Mouse (Mus musculus): ENCODE results near the gene Ppp4r4. TPM values are rescaled to one million over a fixed set of nuclear protein-coding genes. Genes with fewer than 3 reads are reported as not detected.

The Ppp4r4 gene
- total and polyA plus RNA-seq, 3 experiments, result 1.0 to 3.0 TPM; not detected in 1

DNA sequence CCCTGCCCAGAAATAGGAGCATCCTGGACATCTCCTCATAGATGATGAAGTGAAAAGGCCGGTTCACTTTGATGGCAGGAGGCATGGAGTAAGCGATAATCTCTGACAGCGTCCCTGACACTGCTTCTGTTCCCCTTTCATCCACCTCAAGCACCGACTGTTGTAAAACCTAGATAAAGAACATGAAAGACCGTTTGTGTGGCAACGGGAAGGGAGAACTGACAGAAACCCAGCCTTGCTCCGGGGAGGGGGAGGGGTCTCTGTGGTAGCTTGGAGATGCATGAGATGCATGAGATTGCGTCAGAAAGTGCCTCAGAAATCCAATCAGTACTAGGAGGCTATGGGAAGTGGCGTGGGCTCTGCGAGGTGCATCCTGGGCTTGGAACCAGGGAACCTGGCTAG lies 84.8 kb downstream of the Ppp4r4 start (continued):
- TF ChIP-seq ZMIZ1 (IDR thresholded peaks at IDR 0.05; ENCODE audit: low read depth, low read length) (0 out of 2 replicates have a peak, but pooled peaks have one; percentile 55), NELFE (IDR thresholded peaks at IDR 0.05; ENCODE audit: low read depth, low read length) (peak; percentile 61), MYB (IDR thresholded peaks at IDR 0.05; ENCODE audit: low read depth, low read length) (peak; percentile 99), POLR2AphosphoS2 (IDR thresholded peaks at IDR 0.05; ENCODE audit: low read length) (peak; percentile 75), MAZ (IDR thresholded peaks at IDR 0.05; ENCODE audit: low read depth, low read length) (peak; percentile 43; the same call in 1 of the 2 replicates)

GRCm38 (mm10) chr12:103631203-103631612 lies 99.1 kb downstream of the Ppp4r4 start, which contains the start of gene Serpina10:
Serpina10 (minus strand) TSS chr12:103631444.
- Histone ChIP-seq H3K27ac (ENCODE audit: control insufficient read depth, low read depth, low read length) (no peak within 1 kb of the TSS), H3K36me3 (ENCODE audit: control insufficient read depth in 1 of 2, insufficient read depth in 2 of 2, low read length in 2 of 2) (no peaks in the 10 kb centered on the region), H3K9me3 (replicated peaks; ENCODE audit: insufficient read depth, low read length) (no peaks in the 10 kb centered on the region), H3K79me2 (ENCODE audit: control insufficient read depth, insufficient read depth, low read length, poor library complexity) (no peaks in the 10 kb centered on the region), H3K9ac (ENCODE audit: control insufficient read depth, low read depth, low read length, poor library complexity, severe bottlenecking) (no peak within 1 kb of the TSS), H3K4me3 (ENCODE audit: control insufficient read depth in 1 of 2, insufficient read depth in 1 of 2, low read depth in 2 of 2, low read length in 2 of 2) (no peak within 1 kb of the TSS), H3K27me3 (ENCODE audit: control insufficient read depth in 1 of 2, insufficient read depth in 2 of 2, low read length in 2 of 2) (no peaks in the 10 kb centered on the region; a peak in 1 of 4 replicates), H3K4me1 (ENCODE audit: control insufficient read depth in 1 of 2, insufficient read depth in 2 of 2, low read length in 2 of 2) (no peaks in the 10 kb centered on the region)
- no peak for TF ChIP-seq JUND (IDR thresholded peaks at IDR 0.05; ENCODE audit: low read depth, low read length)
- no peak for TF ChIP-seq UBTF (IDR thresholded peaks at IDR 0.05; ENCODE audit: borderline replicate concordance, insufficient read depth, low read depth, low read length)
- TF ChIP-seq MAX (IDR thresholded peaks at IDR 0.05; ENCODE audit: low read length), result no peak
- TF ChIP-seq USF1 (IDR thresholded peaks at IDR 0.05; ENCODE audit: low read depth, low read length), result no peak
- DNase-seq (ENCODE audit: low read depth, low spot score), result no peak

DNA sequence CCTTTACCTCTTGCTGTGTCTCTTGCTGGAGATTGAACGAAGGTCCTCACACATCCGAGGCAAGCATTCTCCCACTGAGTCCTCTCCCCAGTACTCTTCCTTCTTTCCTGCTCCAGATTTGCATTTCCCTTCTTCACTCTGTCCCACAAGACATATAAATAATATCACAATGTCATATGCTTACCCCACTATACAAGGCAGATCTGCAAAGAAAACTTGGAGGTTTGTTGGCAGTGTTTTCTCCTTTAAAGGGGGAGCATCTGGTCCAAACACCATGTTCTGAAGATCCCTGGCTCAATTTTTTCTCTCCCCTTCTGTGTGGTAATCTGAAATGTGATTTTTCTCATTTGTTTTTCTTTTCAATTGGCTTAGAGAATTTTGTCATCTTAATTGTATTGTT lies 102.3 kb downstream of the Ppp4r4 start:
- Histone ChIP-seq H3K4me1 (ENCODE audit: control insufficient read depth in 1 of 2, insufficient read depth in 2 of 2, low read length in 2 of 2) (no peaks in the 10 kb centered on the region), H3K4me3 (ENCODE audit: control insufficient read depth in 1 of 2, insufficient read depth in 1 of 2, low read depth in 2 of 2, low read length in 2 of 2) (no peak overlapping the region), H3K36me3 (ENCODE audit: control insufficient read depth in 1 of 2, insufficient read depth in 2 of 2, low read length in 2 of 2) (no peaks in the 10 kb centered on the region), H3K27me3 (ENCODE audit: control insufficient read depth in 1 of 2, insufficient read depth in 2 of 2, low read length in 2 of 2) (no peaks in the 10 kb centered on the region; a peak in 1 of 4 replicates), H3K27ac (ENCODE audit: control insufficient read depth, low read depth, low read length) (no peak overlapping the region), H3K9ac (ENCODE audit: control insufficient read depth, low read depth, low read length, poor library complexity, severe bottlenecking) (no peak overlapping the region), H3K9me3 (replicated peaks; ENCODE audit: insufficient read depth, low read length) (no peaks in the 10 kb centered on the region), H3K79me2 (ENCODE audit: control insufficient read depth, insufficient read depth, low read length, poor library complexity) (no peaks in the 10 kb centered on the region)
- DNase-seq (ENCODE audit: low read depth, low spot score), result no peak
- TF ChIP-seq ZNF384 (IDR thresholded peaks at IDR 0.05; ENCODE audit: low read depth, low read length) (no peak), ETS1 (IDR thresholded peaks at IDR 0.05; ENCODE audit: low read depth, low read length) (no peak), ZKSCAN1 (IDR thresholded peaks at IDR 0.05; ENCODE audit: low read depth, low read length) (no peak), POLR2AphosphoS2 (IDR thresholded peaks at IDR 0.05; ENCODE audit: low read length) (no peak), BHLHE40 (IDR thresholded peaks at IDR 0.05; ENCODE audit: borderline replicate concordance, low read depth, low read length) (no peak), KAT2A (conservative IDR thresholded peaks at IDR 0.05; ENCODE audit: low read depth, low read length) (no peak), SMC3 (IDR thresholded peaks at IDR 0.05; ENCODE audit: low read depth, low read length) (no peak), MAFK (IDR thresholded peaks at IDR 0.05; ENCODE audit: borderline replicate concordance, low read depth, low read length) (no peak), CTCF (IDR thresholded peaks at IDR 0.05 in 2 of 3, conservative IDR thresholded peaks at IDR 0.05 in 1 of 3; ENCODE audit: control insufficient read depth in 1 of 3, insufficient read depth in 1 of 3, low read depth in 2 of 3, low read length in 3 of 3, poor library complexity in 1 of 3, severe bottlenecking in 1 of 3) (no peak), E2F4 (IDR thresholded peaks at IDR 0.05; ENCODE audit: borderline replicate concordance, low read depth, low read length) (no peak), MXI1 (IDR thresholded peaks at IDR 0.05; ENCODE audit: low read depth, low read length) (no peak), GATA1 (IDR thresholded peaks at IDR 0.05; ENCODE audit: low read depth, low read length) (no peak), HCFC1 (IDR thresholded peaks at IDR 0.05; ENCODE audit: low read depth, low read length) (no peak), ZMIZ1 (IDR thresholded peaks at IDR 0.05; ENCODE audit: low read depth, low read length) (no peak), RAD21 (IDR thresholded peaks at IDR 0.05; ENCODE audit: low read depth, low read length) (no peak), TBP (IDR thresholded peaks at IDR 0.05; ENCODE audit: low read depth, low read length) (no peak), MAZ (IDR thresholded peaks at IDR 0.05; ENCODE audit: low read depth, low read length) (no peak), TCF12 (IDR thresholded peaks at IDR 0.05; ENCODE audit: low read depth, low read length) (no peak), TAL1 (IDR thresholded peaks at IDR 0.05; ENCODE audit: low read length) (no peak)

Data from MEL (cell line).